Mouse (Mus musculus): ENCODE data around the gene Ap2a2.

DNA sequence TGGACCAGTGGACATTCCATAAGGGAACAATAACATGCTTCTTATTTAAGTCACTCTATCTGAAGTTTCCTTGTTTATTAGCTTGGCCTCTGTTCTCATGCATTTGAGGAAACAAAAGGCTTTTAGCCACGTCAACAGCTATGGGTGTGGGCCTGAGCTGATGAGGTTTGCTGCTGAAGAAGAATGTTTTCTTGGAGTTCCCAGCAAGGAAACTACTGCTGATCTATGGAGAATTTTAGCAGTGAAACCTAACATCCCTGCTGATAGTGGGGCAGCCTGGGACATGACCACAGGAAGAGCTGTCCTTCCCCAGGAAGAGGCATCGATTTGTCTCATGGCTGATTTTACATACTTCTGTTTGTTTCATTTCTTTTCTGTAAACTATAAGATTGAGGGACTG lies 11.5 kb upstream of the Ap2a2 start:
- TF ChIP-seq CTCF (IDR thresholded peaks at IDR 0.05), result no peak
- no peak for TF ChIP-seq POLR2A (IDR thresholded peaks at IDR 0.05; ENCODE audit: insufficient read depth, low read depth, low read length)
- no peak for TF ChIP-seq EP300 (IDR thresholded peaks at IDR 0.05; ENCODE audit: insufficient read depth, low read depth, low read length)

All from heart, adult 2 months (tissue).